Mouse (Mus musculus) urinary bladder, adult 2 months (tissue): ENCODE data around the gene Ppara. TPM values are rescaled to one million over a fixed set of nuclear protein-coding genes. Genes with fewer than 3 reads are reported as not detected.
A peak's percentile ranks its signal among the peaks of the same experiment; 100 is the strongest.

Experiments
- DNase-seq: peaks from one replicate; pipeline ENCODE4 v3.0.0; 2022; ENCODE audit warnings: low spot score
- polyA plus RNA-seq: library from polyadenylated mRNA; depleted of rRNA; stranded (reverse); fragments of >200 nt; gene quantifications from 2 replicates; pipeline ENCODE4 v1.2.3, GENCODE M21; 2012; rRNA removed

The Ppara gene
- 6.9 and 7.8 TPM in 2 replicates for polyA plus RNA-seq

DNA sequence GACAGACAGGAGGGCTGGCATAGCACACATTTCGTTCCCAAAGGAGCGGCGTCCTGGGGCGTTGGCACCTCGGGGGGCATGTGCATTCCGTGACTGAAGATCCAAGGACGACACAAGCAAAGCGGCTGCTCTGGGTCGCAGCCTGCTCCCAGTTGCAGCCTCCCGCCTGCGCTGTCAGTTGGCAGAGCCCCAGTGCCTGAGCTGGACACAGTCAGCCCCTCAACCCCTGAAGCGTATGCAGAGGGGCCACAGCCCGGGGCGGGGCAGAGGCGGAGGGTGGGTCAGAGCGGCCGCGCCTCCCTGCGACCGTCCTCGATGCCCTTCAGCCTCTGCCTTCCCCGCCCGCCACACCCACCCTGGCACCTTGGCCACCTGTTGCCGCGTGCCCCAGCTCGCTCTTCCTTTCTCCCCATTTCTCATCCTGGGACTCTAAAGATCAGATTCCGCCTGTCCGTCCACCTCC, at the start of gene Ppara:
Gene Ppara (plus strand): TSS at position 413 of the 463 bp plus-strand sequence.
- DNase-seq: no peak

GRCm38 (mm10) chr15:85686641-85687395, 48.0 kb upstream of the Ppara start:
- DNase-seq: no peak

GRCm38 (mm10) chr15:85687630-85688410, 47.0 kb upstream of the Ppara start:
- DNase-seq: no peak

- DNase-seq: no peak
These were observed 46.0 kb upstream of the Ppara start for GRCm38 (mm10) chr15:85688734-85689133.

GRCm38 (mm10) chr15:85689523-85689922, 45.3 kb upstream of the Ppara start:
- DNase-seq: no peak

DNA sequence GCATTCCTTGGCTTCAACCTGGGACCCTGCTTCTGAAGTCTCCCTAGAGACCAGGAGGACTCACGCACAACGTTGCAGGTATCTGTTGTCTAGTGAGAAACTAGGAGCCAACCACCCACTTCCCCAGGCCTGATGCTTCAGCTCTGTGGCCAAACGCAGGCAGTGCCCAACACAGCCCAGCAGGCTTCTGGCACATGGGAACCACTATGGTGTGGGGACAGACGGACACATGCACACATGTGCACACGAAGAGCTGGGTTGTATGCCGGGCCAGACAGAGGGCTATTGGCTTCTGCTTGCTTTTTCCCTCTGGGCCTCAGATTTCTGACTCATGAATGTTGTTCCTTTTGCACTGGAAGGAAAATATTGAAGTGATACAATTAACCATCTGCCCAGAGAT, 44.7 kb upstream of the Ppara start:
- DNase-seq: no peak

GRCm38 (mm10) chr15:85690875-85691274, 43.9 kb upstream of the Ppara start:
- DNase-seq: no peak

- no peak for DNase-seq
These were observed 41.7 kb upstream of the Ppara start for GRCm38 (mm10) chr15:85693115-85693514.

DNA sequence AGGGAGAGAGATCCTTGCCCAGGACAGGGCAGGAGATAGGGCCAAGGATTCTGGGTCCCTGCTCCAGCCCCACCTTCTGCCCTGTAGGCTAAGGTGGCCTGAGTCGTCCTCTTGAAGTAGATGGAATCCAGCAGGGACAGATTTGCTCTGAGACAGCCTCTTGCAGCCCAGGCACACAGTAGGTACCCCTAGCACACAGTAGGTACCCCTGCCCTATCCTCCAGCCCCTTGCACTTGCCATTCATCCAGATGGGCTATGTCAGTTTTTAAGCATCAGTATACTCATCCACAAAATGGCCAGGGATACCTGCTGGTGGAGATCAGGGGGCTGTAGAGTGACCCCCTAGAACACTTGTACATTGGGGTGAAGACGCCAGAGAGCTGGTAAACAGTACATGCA, 41.0 kb upstream of the Ppara start:
- no peak for DNase-seq

GRCm38 (mm10) chr15:85694379-85694778, 40.4 kb upstream of the Ppara start:
- no peak for DNase-seq

GRCm38 (mm10) chr15:85695304-85695703, 39.5 kb upstream of the Ppara start:
- DNase-seq: no peak

GRCm38 (mm10) chr15:85698345-85699034, 36.3 kb upstream of the Ppara start:
- no peak for DNase-seq

DNA sequence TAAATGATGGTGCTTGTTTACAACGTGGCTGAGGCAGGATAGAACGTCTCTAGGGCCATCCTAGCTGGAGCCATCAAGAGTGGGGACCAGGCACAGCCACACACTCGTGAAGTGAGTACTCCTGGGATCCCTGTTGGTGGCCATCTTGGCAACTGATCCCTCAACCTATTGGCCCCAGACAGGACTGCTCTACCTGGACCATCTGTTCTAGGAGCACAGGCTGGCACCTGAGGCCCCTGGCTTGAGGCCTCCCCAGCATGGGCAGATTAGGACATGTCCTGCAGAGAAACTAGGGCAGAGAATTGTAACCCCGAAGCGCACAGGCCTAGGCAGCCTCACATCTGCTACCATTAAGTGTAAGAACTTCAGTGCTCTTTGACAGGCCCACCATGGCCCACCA, 35.3 kb upstream of the Ppara start:
- DNase-seq: no peak

DNA sequence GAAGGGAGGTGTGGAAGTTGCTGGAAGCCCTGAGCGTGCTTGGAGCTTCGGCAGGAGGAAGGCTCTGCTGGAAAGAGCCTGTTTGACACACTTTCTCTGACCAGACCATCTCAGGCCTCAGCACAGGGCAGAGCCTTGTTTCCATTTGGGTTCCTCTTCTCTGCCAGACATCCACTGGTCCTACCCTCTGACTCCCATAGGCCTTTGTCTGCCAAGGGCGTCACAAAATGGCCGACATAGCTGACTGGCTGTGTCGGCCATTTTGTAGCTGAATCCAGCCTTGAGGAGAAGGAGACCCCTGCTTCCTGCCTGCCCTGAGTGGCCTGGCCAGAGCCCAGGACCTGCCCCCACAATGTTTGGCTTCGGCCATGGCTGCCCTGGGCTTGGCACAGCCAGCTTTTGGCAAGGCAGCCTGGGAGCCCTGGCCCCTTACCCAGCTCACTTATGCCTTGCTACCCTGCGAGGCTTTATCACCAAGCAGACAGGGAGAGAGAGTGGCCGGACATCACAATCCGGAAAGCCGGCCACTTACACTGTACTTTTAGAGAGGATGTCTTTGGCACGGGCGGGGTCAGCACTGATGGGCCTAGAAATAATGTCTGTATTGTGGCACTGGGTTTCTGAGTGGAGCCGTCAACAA, 34.8 kb upstream of the Ppara start:
- DNase-seq: no peak

- DNase-seq: no peak
These were observed 34.1 kb upstream of the Ppara start for GRCm38 (mm10) chr15:85700716-85701115.

GRCm38 (mm10) chr15:85701128-85701930, 33.5 kb upstream of the Ppara start:
- no peak for DNase-seq

GRCm38 (mm10) chr15:85702411-85702951, 32.3 kb upstream of the Ppara start:
- DNase-seq: peak; percentile 68

DNA sequence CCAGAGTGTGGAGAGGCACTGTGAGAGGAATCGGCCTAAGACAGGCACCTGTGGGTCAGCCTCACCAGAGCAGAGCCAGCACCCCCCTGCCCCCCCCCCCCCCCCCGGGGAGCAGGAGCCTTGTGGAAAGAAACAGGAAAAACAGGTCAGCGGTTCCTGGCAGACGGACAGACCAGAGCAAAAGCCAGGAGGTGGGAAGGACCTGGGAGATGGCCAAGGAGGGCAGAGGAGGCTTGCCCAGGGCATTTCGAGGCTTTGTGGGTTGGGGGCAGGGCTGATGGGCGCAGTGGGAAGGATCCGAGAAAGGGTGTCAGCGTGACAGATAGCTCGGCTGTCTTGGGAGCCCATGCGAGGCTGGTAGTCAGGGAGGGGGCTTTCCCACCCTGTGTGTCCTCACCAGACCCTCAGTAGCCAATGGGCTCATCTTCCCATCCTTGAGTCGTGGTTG, 31.6 kb upstream of the Ppara start:
- no peak for DNase-seq

DNA sequence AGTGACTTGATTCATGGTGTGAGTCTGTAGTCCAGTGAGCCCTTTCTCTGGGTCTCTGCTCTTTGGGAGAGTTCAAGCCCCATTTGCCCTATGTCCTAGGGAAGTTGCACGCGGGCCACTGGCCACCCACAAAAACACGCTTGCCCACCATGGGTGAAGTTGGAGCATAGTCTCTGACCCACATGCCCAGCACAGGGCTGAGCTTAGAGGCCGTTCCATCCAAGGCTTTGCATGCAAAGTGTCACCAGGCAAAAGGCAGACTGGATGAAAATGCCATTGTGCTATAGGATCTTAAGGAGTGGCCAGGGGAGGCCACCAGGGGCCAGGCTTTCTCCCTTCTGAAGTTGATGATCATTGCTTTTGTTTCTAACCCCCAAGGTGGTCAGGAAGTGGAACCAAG, 30.9 kb upstream of the Ppara start:
- no peak for DNase-seq

- no peak for DNase-seq
These were observed 30.3 kb upstream of the Ppara start for GRCm38 (mm10) chr15:85704341-85705012.
